Mouse (Mus musculus) heart, postnatal 0 days (tissue): Measurements from ENCODE around the gene Ampd3.

ENCODE experiments used
- CTCF ChIP-seq: IDR thresholded peaks from 2 replicates; pipeline ENCODE4 v1.5.1; 2016; ENCODE audit warnings: antibody characterized with exemption, control low read depth, low read depth
- EP300 ChIP-seq: IDR thresholded peaks from 2 replicates; pipeline ENCODE4 v1.6.1; 2016; ENCODE audit warnings: antibody characterized with exemption, low read depth

DNA sequence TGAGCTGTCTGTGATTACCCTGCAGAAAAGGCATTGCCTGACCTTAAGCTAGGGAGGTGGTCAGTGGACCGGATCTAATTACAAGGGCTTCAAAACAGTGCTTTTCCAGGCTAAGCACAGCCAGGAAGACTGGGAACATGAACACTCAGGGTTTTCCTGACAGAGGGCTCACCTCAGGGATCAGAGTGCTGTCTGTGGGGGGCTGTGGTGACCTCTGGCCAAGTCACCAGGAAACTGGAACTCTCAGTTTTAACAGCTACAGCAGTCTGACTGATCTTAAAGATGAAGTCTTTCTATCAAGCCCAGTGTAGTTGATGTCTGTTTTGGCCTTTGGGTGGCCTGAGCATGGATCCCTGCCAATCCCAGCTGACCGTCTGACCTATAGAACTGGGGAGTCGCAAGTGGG is 17.7 kb downstream of the Ampd3 start:
- no peak for TF ChIP-seq CTCF
- no peak for TF ChIP-seq EP300
